Mouse (Mus musculus): ENCODE measurements around the gene Bcl11a.

GRCm38 (mm10) chr11:24097026-24097425, 19.2 kb downstream of the Bcl11a start:
- TF ChIP-seq CTCF (IDR thresholded peaks at IDR 0.05; ENCODE audit: extremely low read depth, insufficient read depth, insufficient read length, insufficient replicate concordance) = no peak
- no peak for TF ChIP-seq POLR2A (IDR thresholded peaks at IDR 0.05; ENCODE audit: low read depth, low read length)

Measured in spleen, adult 2 months (tissue).